15 mouse cellular contexts compared by ENCODE assay signal in the genomic region with DNA sequence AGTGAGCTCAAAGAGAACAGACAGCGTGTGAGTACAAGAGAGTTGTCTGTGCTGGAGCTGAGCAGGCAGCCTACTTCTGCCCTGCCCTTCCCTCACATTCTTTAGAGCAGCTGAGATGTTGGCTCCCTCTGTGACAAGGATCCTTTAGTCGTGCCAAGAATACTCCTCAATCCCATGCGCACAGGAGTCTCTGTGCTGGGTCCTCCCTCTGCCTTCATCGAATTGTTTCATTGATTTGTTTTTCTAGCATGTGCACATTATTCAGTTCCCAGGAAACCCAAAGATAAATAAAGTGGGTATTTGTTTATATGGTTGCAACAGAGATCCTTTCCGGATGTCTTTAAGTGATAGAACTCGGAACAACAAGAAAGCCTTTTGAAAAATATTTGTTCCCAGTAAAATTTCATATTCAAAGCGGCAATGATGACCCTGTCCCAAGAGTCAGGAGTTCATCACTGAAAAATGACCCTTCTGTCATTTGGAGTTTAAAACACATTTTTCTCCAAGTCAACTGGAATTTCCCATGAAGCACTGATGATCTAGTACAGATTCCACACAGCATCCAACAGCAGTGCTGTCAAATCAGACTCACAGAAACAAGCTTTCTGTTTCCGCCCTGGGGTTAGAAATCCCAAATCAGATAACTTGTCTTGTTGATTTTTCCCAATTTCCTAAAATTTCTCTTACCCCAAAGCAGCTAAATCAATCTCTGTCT.
DNase-seq lines count a peak whose midpoint lies in the region; TF ChIP-seq lines count a peak whose summit lies in the region.
"Had no signal": no experiment of that assay in that cellular context is flagged by ENCODE, and none has a peak within 500 bp of the region (broad histone marks: within the 10 kb centered on the region; RNA-seq: fewer than 3 reads in every experiment).

No protein-coding gene starts in this region.

- intact Hi-C loops in gastrocnemius, postnatal 14 days (cut with DNase I; ENCODE audit: low total_unique reads) = no loop called here

- WGBS in kidney, adult 2 months = 69% methylated on average over 8 of the region's 8 CpGs

- TF ChIP-seq POLR2A in kidney, adult 2 months (IDR thresholded peaks at IDR 0.05; ENCODE audit: low read depth, low read length) = no peak

- no peak for TF ChIP-seq CTCF in kidney, adult 2 months (conservative IDR thresholded peaks at IDR 0.05; ENCODE audit: insufficient read depth, insufficient read length, low read depth, low read length)

- DNase-seq in gastrocnemius, postnatal 14 days = peak; percentile 24
- DNase-seq in gastrocnemius, adult 8-10 months (ENCODE audit: low spot score in 2 of 2) = no peak
- peak; percentile 46 for DNase-seq in brain, adult 2 months (ENCODE audit: low read depth, low spot score)
- DNase-seq in kidney, adult 2 months = peak; percentile 68
- peak; percentile 61 for DNase-seq in lung, postnatal 10 days
- no peak for DNase-seq in adrenal gland, postnatal 36 days
- DNase-seq in retina, postnatal 1 day = no peak
- DNase-seq in adrenal gland, postnatal 14 days = no peak
- DNase-seq: cerebellum, postnatal 10 days; gastrocnemius, postnatal 10 days; layer of hippocampus, adult 9-11 months; thymus, postnatal 4 days had no signal

- no peaks in the 10 kb centered on the region for H3K27me3 ChIP-seq in kidney, adult 2 months (replicated peaks; ENCODE audit: control insufficient read depth, insufficient read depth, low read length)
- H3K27me3 ChIP-seq: hindbrain, embryonic 12.5 days; limb, embryonic 15.5 days; midbrain, embryonic 15.5 days had no signal

- H3K36me3 ChIP-seq in kidney, adult 2 months (ENCODE audit: control insufficient read depth, insufficient read depth, low read length) = no peaks in the 10 kb centered on the region
- H3K36me3 ChIP-seq: hindbrain, embryonic 12.5 days; limb, embryonic 15.5 days; midbrain, embryonic 15.5 days had no signal

- H3K4me3 ChIP-seq in kidney, adult 2 months (ENCODE audit: insufficient read depth, low read depth, low read length) = no peak overlapping the region
- H3K4me3 ChIP-seq: hindbrain, embryonic 12.5 days; limb, embryonic 15.5 days; midbrain, embryonic 15.5 days had no signal

- peak overlapping the region; percentile 80 for H3K27ac ChIP-seq in kidney, adult 2 months (ENCODE audit: insufficient read depth, low read depth, low read length)
- H3K27ac ChIP-seq: hindbrain, embryonic 12.5 days; limb, embryonic 15.5 days; midbrain, embryonic 15.5 days had no signal

- peaks cover 7% of the 10 kb centered on the region; the same call in 1 of the 2 replicates for H3K4me1 ChIP-seq in kidney, adult 2 months (ENCODE audit: control insufficient read depth, insufficient read depth, low read length)
- H3K4me1 ChIP-seq: hindbrain, embryonic 12.5 days had no signal

Comparison
In these comparisons a context has a peak if more than half of its experiments do, and no peak if none do; other contexts are left out.
1. DNase-seq: peak in gastrocnemius, postnatal 14 days (single experiment), brain, adult 2 months (single experiment), kidney, adult 2 months (single experiment) and lung, postnatal 10 days (single experiment); none in gastrocnemius, adult 8-10 months (0 of 2), adrenal gland, postnatal 36 days (0 of 2), retina, postnatal 1 day (single experiment) and adrenal gland, postnatal 14 days (single experiment).